Mouse (Mus musculus): ENCODE results near the gene Acrbp. TPM values are rescaled to one million over a fixed set of nuclear protein-coding genes. Genes with fewer than 3 reads are reported as not detected.
A peak's percentile ranks its signal among the peaks of the same experiment; 100 is the strongest.

Gene Acrbp
- polyA plus RNA-seq, 1 experiment, result 18.2 TPM

DNA sequence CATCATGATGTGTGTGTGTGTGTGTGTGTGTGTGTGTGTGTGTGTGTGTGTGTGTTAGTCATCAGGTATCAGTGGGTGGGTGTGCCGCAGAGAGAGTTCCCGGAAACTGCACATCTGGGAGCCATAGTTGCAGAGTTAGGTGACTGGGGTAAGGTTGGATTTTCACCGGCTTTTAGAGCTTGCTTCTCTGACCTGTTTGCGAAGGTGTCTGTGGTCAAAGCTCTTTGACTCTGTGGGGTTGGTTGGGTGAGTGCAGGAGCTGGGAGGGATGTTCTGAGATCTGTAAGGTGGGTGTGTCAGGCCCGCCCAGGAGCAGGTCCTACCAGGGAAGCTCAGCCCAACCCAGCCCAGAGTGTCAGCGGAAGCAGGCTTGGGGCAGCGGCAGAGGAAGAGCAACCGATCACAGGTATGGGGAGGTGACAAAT is 18.1 kb downstream of the Acrbp start, which contains the start of gene Lpar5:
Lpar5 (plus strand) TSS at position 350 of the 425 bp plus-strand sequence.
- Histone ChIP-seq H3K36me3 (ENCODE audit: control insufficient read depth, insufficient read depth, low read length) (no peaks in the 10 kb centered on the region), H3K4me3 (ENCODE audit: low read depth, low read length) (peak within 1 kb of the TSS; percentile 70), H3K4me1 (ENCODE audit: control insufficient read depth, insufficient read depth, insufficient read length, low read length) (peaks cover 32% of the 10 kb centered on the region), H3K27ac (ENCODE audit: insufficient read depth, low read depth, low read length) (peak within 1 kb of the TSS; percentile 83), H3K27me3 (ENCODE audit: control insufficient read depth, insufficient read depth, low read length) (no peaks in the 10 kb centered on the region)
- TF ChIP-seq POLR2A (IDR thresholded peaks at IDR 0.05; ENCODE audit: low read depth, low read length), result peak; percentile 69; the same call in 1 of the 2 replicates
- TF ChIP-seq CTCF (IDR thresholded peaks at IDR 0.05; ENCODE audit: extremely low read depth, insufficient read length, insufficient replicate concordance, low read depth, low read length), result no peak
- 13% methylated on average over 8 of the region's 8 CpGs for WGBS

- TF ChIP-seq POLR2A (IDR thresholded peaks at IDR 0.05; ENCODE audit: low read depth, low read length) (peak; percentile 51), CTCF (IDR thresholded peaks at IDR 0.05; ENCODE audit: extremely low read depth, insufficient read length, insufficient replicate concordance, low read depth, low read length) (no peak)
- Histone ChIP-seq H3K27me3 (ENCODE audit: control insufficient read depth, insufficient read depth, low read length) (no peaks in the 10 kb centered on the region), H3K27ac (ENCODE audit: insufficient read depth, low read depth, low read length) (peak overlapping the region; percentile 89), H3K4me3 (ENCODE audit: low read depth, low read length) (peak overlapping the region; percentile 59), H3K36me3 (ENCODE audit: control insufficient read depth, insufficient read depth, low read length) (peaks cover 2% of the 10 kb centered on the region; the same call in 1 of the 2 replicates), H3K4me1 (ENCODE audit: control insufficient read depth, insufficient read depth, insufficient read length, low read length) (peaks cover 38% of the 10 kb centered on the region)
- 20% methylated on average over 18 of the region's 18 CpGs for WGBS
Observed at GRCm38 (mm10) chr6:125071170-125071895, 21.8 kb downstream of the Acrbp start.

- H3K36me3 ChIP-seq (ENCODE audit: control insufficient read depth, insufficient read depth, low read length), result peaks cover 2% of the 10 kb centered on the region; the same call in 1 of the 2 replicates
- peaks cover 38% of the 10 kb centered on the region for H3K4me1 ChIP-seq (ENCODE audit: control insufficient read depth, insufficient read depth, insufficient read length, low read length)
- TF ChIP-seq CTCF (IDR thresholded peaks at IDR 0.05; ENCODE audit: extremely low read depth, insufficient read length, insufficient replicate concordance, low read depth, low read length), result no peak
- TF ChIP-seq POLR2A (IDR thresholded peaks at IDR 0.05; ENCODE audit: low read depth, low read length), result no peak
- 9% methylated on average over 2 of the region's 2 CpGs for WGBS
- H3K27ac ChIP-seq (ENCODE audit: insufficient read depth, low read depth, low read length), result peak overlapping the region; percentile 89
- no peaks in the 10 kb centered on the region for H3K27me3 ChIP-seq (ENCODE audit: control insufficient read depth, insufficient read depth, low read length)
- H3K4me3 ChIP-seq (ENCODE audit: low read depth, low read length), result peak overlapping the region; percentile 59
Observed at GRCm38 (mm10) chr6:125071896-125072279, 22.4 kb downstream of the Acrbp start.

DNA sequence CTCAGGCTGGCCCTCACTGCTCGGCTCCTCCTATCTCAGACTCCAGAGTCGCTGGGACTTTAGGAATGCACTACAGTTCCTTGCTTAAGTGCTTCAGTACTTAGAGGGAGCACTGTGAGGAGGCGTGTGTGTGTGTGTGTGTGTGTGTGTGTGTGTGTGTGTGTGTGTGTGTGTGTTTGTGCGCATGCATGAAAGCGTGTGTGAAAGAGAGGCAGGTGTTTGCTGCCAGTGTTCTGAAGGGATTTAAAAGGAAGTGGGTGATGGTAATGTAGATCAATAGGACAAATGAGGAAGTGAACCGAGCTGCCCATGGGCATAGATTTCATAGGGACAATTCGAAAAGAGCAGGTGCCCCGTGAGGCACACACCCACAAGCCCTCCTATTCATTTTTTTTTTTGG is 24.3 kb downstream of the Acrbp start:
- no peak for TF ChIP-seq CTCF (IDR thresholded peaks at IDR 0.05; ENCODE audit: extremely low read depth, insufficient read length, insufficient replicate concordance, low read depth, low read length)
- TF ChIP-seq POLR2A (IDR thresholded peaks at IDR 0.05; ENCODE audit: low read depth, low read length), result no peak
- peak overlapping the region; percentile 65 for H3K27ac ChIP-seq (ENCODE audit: insufficient read depth, low read depth, low read length)
- H3K4me3 ChIP-seq (ENCODE audit: low read depth, low read length), result 0 out of 2 replicates have a peak overlapping the region, but pooled peaks have one; percentile 4
- H3K27me3 ChIP-seq (ENCODE audit: control insufficient read depth, insufficient read depth, low read length), result no peaks in the 10 kb centered on the region
- peaks cover 32% of the 10 kb centered on the region; the same call in 1 of the 2 replicates for H3K4me1 ChIP-seq (ENCODE audit: control insufficient read depth, insufficient read depth, insufficient read length, low read length)
- WGBS, result 12% methylated on average over 8 of the region's 8 CpGs
- peaks cover 4% of the 10 kb centered on the region; the same call in 1 of the 2 replicates for H3K36me3 ChIP-seq (ENCODE audit: control insufficient read depth, insufficient read depth, low read length)

DNA sequence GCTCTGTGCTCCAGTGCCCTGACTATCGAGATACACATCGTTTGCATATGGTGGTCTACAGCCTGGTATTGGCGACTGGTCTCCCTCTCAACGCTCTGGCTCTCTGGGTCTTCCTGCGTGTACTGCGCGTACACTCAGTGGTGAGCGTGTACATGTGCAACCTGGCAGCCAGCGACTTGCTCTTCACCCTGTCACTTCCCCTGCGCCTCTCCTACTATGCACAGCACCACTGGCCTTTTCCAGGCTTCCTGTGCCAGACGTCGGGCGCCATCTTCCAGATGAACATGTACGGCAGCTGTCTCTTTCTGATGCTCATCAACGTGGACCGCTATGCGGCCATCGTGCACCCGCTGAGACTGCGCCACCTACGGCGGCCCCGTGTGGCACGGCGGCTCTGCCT is 31.9 kb downstream of the Acrbp start:
- peak overlapping the region; percentile 28 for H3K4me3 ChIP-seq (ENCODE audit: low read depth, low read length)
- H3K27ac ChIP-seq (ENCODE audit: insufficient read depth, low read depth, low read length), result no peak overlapping the region
- peaks cover 15% of the 10 kb centered on the region for H3K4me1 ChIP-seq (ENCODE audit: control insufficient read depth, insufficient read depth, insufficient read length, low read length)
- WGBS, result 69% methylated on average over 25 of the region's 25 CpGs
- no peaks in the 10 kb centered on the region for H3K27me3 ChIP-seq (ENCODE audit: control insufficient read depth, insufficient read depth, low read length)
- H3K36me3 ChIP-seq (ENCODE audit: control insufficient read depth, insufficient read depth, low read length), result peaks cover 24% of the 10 kb centered on the region
- TF ChIP-seq POLR2A (IDR thresholded peaks at IDR 0.05; ENCODE audit: low read depth, low read length), result no peak
- TF ChIP-seq CTCF (IDR thresholded peaks at IDR 0.05; ENCODE audit: extremely low read depth, insufficient read length, insufficient replicate concordance, low read depth, low read length), result no peak

DNA sequence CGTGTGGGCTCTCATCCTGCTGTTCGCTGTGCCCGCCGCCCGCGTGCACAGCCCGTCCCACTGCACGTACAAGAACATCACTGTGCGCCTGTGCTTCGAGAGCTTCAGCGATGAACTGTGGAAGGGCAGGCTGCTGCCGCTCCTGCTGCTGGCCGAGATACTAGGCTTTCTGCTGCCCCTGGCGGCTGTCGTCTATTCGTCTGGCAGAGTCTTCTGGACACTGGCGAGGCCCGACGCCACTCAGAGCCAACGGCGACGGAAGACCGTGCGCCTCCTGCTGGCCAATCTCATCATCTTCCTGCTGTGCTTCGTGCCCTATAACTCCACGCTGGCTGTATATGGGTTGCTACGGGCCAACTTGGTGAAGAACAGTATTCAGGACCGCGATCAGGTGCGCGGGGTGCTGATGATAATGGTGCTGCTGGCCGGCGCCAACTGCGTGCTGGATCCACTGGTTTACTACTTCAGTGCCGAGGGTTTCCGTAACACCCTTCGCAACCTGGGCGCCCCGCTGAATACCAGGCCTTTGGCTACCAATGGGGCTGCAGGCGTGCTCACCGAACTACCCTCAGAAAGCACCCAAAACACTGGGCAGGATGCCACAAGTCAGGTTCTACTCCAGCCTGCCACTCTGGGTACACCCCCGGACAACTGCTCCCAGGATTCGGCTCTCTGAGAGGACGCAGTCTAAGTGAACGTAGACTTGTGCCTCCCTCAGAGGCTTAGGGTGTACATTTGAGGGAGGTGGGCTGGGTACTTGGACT is 32.5 kb downstream of the Acrbp start:
- TF ChIP-seq CTCF (IDR thresholded peaks at IDR 0.05; ENCODE audit: extremely low read depth, insufficient read length, insufficient replicate concordance, low read depth, low read length), result peak; percentile 81
- no peak for TF ChIP-seq POLR2A (IDR thresholded peaks at IDR 0.05; ENCODE audit: low read depth, low read length)
- H3K27ac ChIP-seq (ENCODE audit: insufficient read depth, low read depth, low read length), result no peak overlapping the region
- H3K27me3 ChIP-seq (ENCODE audit: control insufficient read depth, insufficient read depth, low read length), result no peaks in the 10 kb centered on the region
- 50% methylated on average over 45 of the region's 45 CpGs for WGBS
- H3K36me3 ChIP-seq (ENCODE audit: control insufficient read depth, insufficient read depth, low read length), result peaks cover 24% of the 10 kb centered on the region
- H3K4me1 ChIP-seq (ENCODE audit: control insufficient read depth, insufficient read depth, insufficient read length, low read length), result peaks cover 15% of the 10 kb centered on the region
- H3K4me3 ChIP-seq (ENCODE audit: low read depth, low read length), result peak overlapping the region; percentile 28
